Mouse (Mus musculus) E14TG2a.4 (cell line): Measurements from ENCODE around the gene Hnrnpa3.

Experiments used
- CTCF ChIP-seq: conservative IDR thresholded peaks from 2 replicates; pipeline ENCODE4 v1.5.1; 2014; ENCODE audit warnings: low read length
- POU5F1 ChIP-seq: IDR thresholded peaks from 2 replicates; pipeline ENCODE4 v1.6.1; 2014; ENCODE audit warnings: low read length, borderline replicate concordance

DNA sequence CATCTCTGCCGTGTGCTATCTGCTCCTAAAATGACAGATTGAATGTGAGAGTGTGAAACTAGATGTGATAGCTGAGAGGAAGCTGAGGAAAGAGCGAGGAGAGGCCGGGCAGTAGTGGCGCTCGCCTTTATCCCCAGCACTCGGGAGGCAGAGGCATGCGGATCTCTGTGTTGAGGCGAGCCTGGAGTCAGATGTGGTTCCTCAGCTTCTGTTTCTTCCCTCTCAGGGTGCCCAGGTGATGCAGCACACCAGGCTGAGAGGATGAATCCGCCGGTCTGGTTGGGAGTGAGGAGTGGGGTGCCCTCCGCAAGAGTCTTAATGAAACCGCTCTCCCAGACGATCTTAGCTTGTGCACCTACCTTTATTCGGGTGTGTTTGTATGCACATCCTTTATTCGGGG lies 49.1 kb upstream of the Hnrnpa3 start:
- no peak for TF ChIP-seq CTCF
- no peak for TF ChIP-seq POU5F1
